Mouse (Mus musculus) liver, postnatal 0 days (tissue): Measurements from ENCODE around the gene Ankrd13d.

Experiments used
- CTCF ChIP-seq: sonication (generic); IDR thresholded peaks from 2 replicates; pipeline ENCODE4 v1.5.1; 2016; ENCODE audit warnings: antibody characterized with exemption, low read depth
- EP300 ChIP-seq: IDR thresholded peaks from 2 replicates; pipeline ENCODE4 v1.6.1; 2016; ENCODE audit warnings: antibody characterized with exemption, low read depth, mild to moderate bottlenecking

DNA sequence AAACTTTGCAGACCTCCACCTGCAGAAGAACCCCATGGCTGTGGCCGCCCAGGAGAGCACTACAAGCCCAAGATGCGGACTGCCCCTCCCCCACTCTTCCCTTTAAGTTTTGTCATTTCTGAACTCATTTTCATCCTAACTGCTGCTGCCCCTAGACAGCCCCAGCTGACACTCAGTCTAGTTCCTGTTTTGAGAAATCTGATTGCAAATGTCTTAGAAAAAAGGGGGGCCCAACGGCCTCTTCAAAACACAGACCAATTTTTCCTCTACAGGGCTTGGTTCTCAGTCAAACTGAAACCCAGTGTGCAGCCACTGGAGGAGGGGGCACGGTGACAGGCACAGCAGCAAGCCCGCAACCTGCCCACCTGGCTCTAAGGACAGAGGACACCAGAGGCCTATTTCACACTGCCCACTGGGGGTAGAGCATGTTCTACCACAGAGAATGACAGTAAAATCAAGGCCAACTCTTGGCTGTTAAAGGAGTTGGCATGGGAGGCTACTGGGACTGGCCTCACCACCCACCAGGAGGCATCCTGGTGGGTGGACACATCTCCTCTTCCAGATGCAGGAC lies 21.4 kb upstream of the Ankrd13d start:
- TF ChIP-seq CTCF, result no peak
- TF ChIP-seq EP300, result no peak
